Comparison of ENCODE assay signal across 8 mouse cellular contexts in genomic region chr2:32968024-32968614, GRCm38 (mm10). TPM values are rescaled to one million over a fixed set of nuclear protein-coding genes. Genes with fewer than 3 reads are reported as not detected.
DNase-seq lines count a peak whose midpoint lies in the region; ATAC-seq lines count a peak whose summit lies in the region.

No protein-coding gene starts in this region.

- no peak for DNase-seq in embryonic facial prominence, embryonic 11.5 days (ENCODE audit: low spot score)
- DNase-seq in retina, embryonic 14.5 days (ENCODE audit: low spot score) = no peak

- H3K9me3 ChIP-seq in intestine, embryonic 16.5 days (ENCODE audit: control insufficient read depth, low read length) = no peaks in the 10 kb centered on the region
- no peaks in the 10 kb centered on the region for H3K9me3 ChIP-seq in intestine, embryonic 15.5 days
- H3K9me3 ChIP-seq in embryonic facial prominence, embryonic 11.5 days (replicated peaks; ENCODE audit: control insufficient read depth, low read length) = no peaks in the 10 kb centered on the region
- no peaks in the 10 kb centered on the region for H3K9me3 ChIP-seq in hindbrain, embryonic 12.5 days (replicated peaks)
- no peaks in the 10 kb centered on the region for H3K9me3 ChIP-seq in midbrain, embryonic 15.5 days

- H3K4me1 ChIP-seq in intestine, embryonic 16.5 days (ENCODE audit: control insufficient read depth, insufficient read depth, low read length) = peaks cover 27% of the 10 kb centered on the region
- H3K4me1 ChIP-seq in intestine, embryonic 15.5 days (replicated peaks) = peaks cover 22% of the 10 kb centered on the region
- peaks cover 3% of the 10 kb centered on the region; the same call in 1 of the 2 replicates for H3K4me1 ChIP-seq in embryonic facial prominence, embryonic 11.5 days (ENCODE audit: control insufficient read depth, insufficient read depth, low read length)
- peaks cover 27% of the 10 kb centered on the region for H3K4me1 ChIP-seq in hindbrain, embryonic 12.5 days
- H3K4me1 ChIP-seq in midbrain, embryonic 15.5 days = peaks cover 29% of the 10 kb centered on the region

- peak overlapping the region; percentile 83 for H3K9ac ChIP-seq in intestine, embryonic 16.5 days (ENCODE audit: low read depth, low read length)
- H3K9ac ChIP-seq in intestine, embryonic 15.5 days = no peak overlapping the region
- no peak overlapping the region for H3K9ac ChIP-seq in embryonic facial prominence, embryonic 11.5 days (replicated peaks; ENCODE audit: low read length)
- H3K9ac ChIP-seq in hindbrain, embryonic 12.5 days = no peak overlapping the region; the same call in 1 of the 2 replicates
- peak overlapping the region; percentile 83; the same call in 1 of the 2 replicates for H3K9ac ChIP-seq in midbrain, embryonic 15.5 days

- 83% methylated on average over 9 of the region's 9 CpGs for WGBS in intestine, embryonic 16.5 days
- WGBS in intestine, embryonic 15.5 days = 85% methylated on average over 9 of the region's 9 CpGs
- WGBS in embryonic facial prominence, embryonic 11.5 days = 87% methylated on average over 9 of the region's 9 CpGs
- 90% methylated on average over 9 of the region's 9 CpGs for WGBS in hindbrain, embryonic 12.5 days
- WGBS in midbrain, embryonic 15.5 days = 88% methylated on average over 9 of the region's 9 CpGs

- peaks cover 17% of the 10 kb centered on the region for H3K36me3 ChIP-seq in intestine, embryonic 16.5 days (ENCODE audit: control insufficient read depth, insufficient read depth, low read length)
- H3K36me3 ChIP-seq in intestine, embryonic 15.5 days = peaks cover 17% of the 10 kb centered on the region
- H3K36me3 ChIP-seq in embryonic facial prominence, embryonic 11.5 days (replicated peaks; ENCODE audit: control insufficient read depth, insufficient read depth, low read depth, low read length) = peaks cover 9% of the 10 kb centered on the region
- peaks cover 19% of the 10 kb centered on the region for H3K36me3 ChIP-seq in hindbrain, embryonic 12.5 days
- H3K36me3 ChIP-seq in midbrain, embryonic 15.5 days (replicated peaks) = peaks cover 6% of the 10 kb centered on the region; the same call in 1 of the 2 replicates

- no peak for ATAC-seq in intestine, embryonic 16.5 days
- no peak for ATAC-seq in intestine, embryonic 15.5 days
- 0 out of 2 replicates have a peak, but pooled peaks have one; percentile 1 for ATAC-seq in embryonic facial prominence, embryonic 11.5 days (replicated peaks; ENCODE audit: insufficient number of reproducible peaks, low FRiP score, low TSS enrichment, low read depth)
- ATAC-seq in hindbrain, embryonic 12.5 days (ENCODE audit: low FRiP score) = no peak
- no peak for ATAC-seq in midbrain, embryonic 15.5 days (replicated peaks)
- ATAC-seq in megakaryocyte progenitor cell, adult 5-6 weeks (replicated peaks; ENCODE audit: poor library complexity) = no peak
- ATAC-seq in megakaryocyte-erythroid progenitor cell, adult 5-6 weeks (replicated peaks; ENCODE audit: low FRiP score, low TSS enrichment, poor library complexity, severe bottlenecking) = no peak

- peak overlapping the region; percentile 82; the same call in 1 of the 2 replicates for H3K4me2 ChIP-seq in intestine, embryonic 16.5 days (ENCODE audit: low read depth, low read length)
- no peak overlapping the region for H3K4me2 ChIP-seq in intestine, embryonic 15.5 days (replicated peaks)
- no peak overlapping the region; the same call in 1 of the 2 replicates for H3K4me2 ChIP-seq in embryonic facial prominence, embryonic 11.5 days (ENCODE audit: low read depth, low read length)
- H3K4me2 ChIP-seq in hindbrain, embryonic 12.5 days (replicated peaks) = peak overlapping the region; percentile 91; the same call in 1 of the 2 replicates
- H3K4me2 ChIP-seq in midbrain, embryonic 15.5 days = peak overlapping the region; percentile 82; the same call in 1 of the 2 replicates

- no peak overlapping the region for H3K4me3 ChIP-seq in intestine, embryonic 16.5 days (ENCODE audit: low read length)
- no peak overlapping the region for H3K4me3 ChIP-seq in intestine, embryonic 15.5 days (replicated peaks)
- H3K4me3 ChIP-seq in embryonic facial prominence, embryonic 11.5 days (ENCODE audit: low read depth, low read length) = no peak overlapping the region
- H3K4me3 ChIP-seq in hindbrain, embryonic 12.5 days = no peak overlapping the region
- H3K4me3 ChIP-seq in midbrain, embryonic 15.5 days = peak overlapping the region; percentile 65; the same call in 1 of the 2 replicates

- no peak overlapping the region for H3K27ac ChIP-seq in intestine, embryonic 16.5 days (ENCODE audit: low read length)
- H3K27ac ChIP-seq in intestine, embryonic 15.5 days = no peak overlapping the region
- H3K27ac ChIP-seq in embryonic facial prominence, embryonic 11.5 days (replicated peaks; ENCODE audit: low read depth, low read length) = no peak overlapping the region
- H3K27ac ChIP-seq in hindbrain, embryonic 12.5 days = no peak overlapping the region
- 0 out of 2 replicates have a peak overlapping the region, but pooled peaks have one; percentile 96 for H3K27ac ChIP-seq in midbrain, embryonic 15.5 days

- no peaks in the 10 kb centered on the region for H3K27me3 ChIP-seq in intestine, embryonic 16.5 days (replicated peaks; ENCODE audit: control insufficient read depth, insufficient read depth, low read length)
- H3K27me3 ChIP-seq in intestine, embryonic 15.5 days (replicated peaks) = no peaks in the 10 kb centered on the region
- H3K27me3 ChIP-seq in embryonic facial prominence, embryonic 11.5 days (ENCODE audit: control insufficient read depth, insufficient read depth, low read length) = no peaks in the 10 kb centered on the region
- no peaks in the 10 kb centered on the region for H3K27me3 ChIP-seq in hindbrain, embryonic 12.5 days
- no peaks in the 10 kb centered on the region for H3K27me3 ChIP-seq in midbrain, embryonic 15.5 days (replicated peaks)

RNA-seq across cellular contexts. Expression of gene Lrsam1, which starts 6.7 kb away (rescaled TPM):
- 6.8 and 7.8 TPM in 2 replicates for polyA plus RNA-seq in intestine, embryonic 16.5 days (2015; fragmentation: Nextera tagmentation; extraction: Ambion mirVana)
- polyA plus RNA-seq in intestine, embryonic 15.5 days (2015; fragmentation: Nextera tagmentation; extraction: Ambion mirVana) = 7.2 and 7.7 TPM in 2 replicates
- 5.2 and 6.5 TPM in 2 replicates for polyA plus RNA-seq in embryonic facial prominence, embryonic 11.5 days (2014; fragmentation: Nextera tagmentation; extraction: Ambion mirVana)
- 19.0 and 22.0 TPM in 2 replicates for polyA plus RNA-seq in hindbrain, embryonic 12.5 days (2016; fragmentation: Nextera tagmentation; extraction: Ambion mirVana)
- 22.8 and 24.2 TPM in 2 replicates for polyA plus RNA-seq in midbrain, embryonic 15.5 days (2015; fragmentation: Nextera tagmentation; extraction: Ambion mirVana)
- 2.9 and 3.0 TPM in 2 replicates for total RNA-seq in megakaryocyte progenitor cell, adult 5-6 weeks (2015)
- total RNA-seq in megakaryocyte progenitor cell, adult 5-6 weeks (2017) = 3.5 and 3.7 TPM in 2 replicates
- 5.1 and 12.6 TPM in 2 replicates for total RNA-seq in megakaryocyte-erythroid progenitor cell, adult 5-6 weeks (2014; fragmentation: Nextera tagmentation)
- 6.3 and 7.9 TPM in 2 replicates for total RNA-seq in megakaryocyte-erythroid progenitor cell, adult 5-6 weeks (2017)

RNA-seq across cellular contexts. Expression of gene Rpl12, which starts 6.8 kb away (rescaled TPM):
- 141 and 162 TPM in 2 replicates for polyA plus RNA-seq in intestine, embryonic 16.5 days (2015; fragmentation: Nextera tagmentation; extraction: Ambion mirVana)
- 185 and 190 TPM in 2 replicates for polyA plus RNA-seq in intestine, embryonic 15.5 days (2015; fragmentation: Nextera tagmentation; extraction: Ambion mirVana)
- polyA plus RNA-seq in embryonic facial prominence, embryonic 11.5 days (2014; fragmentation: Nextera tagmentation; extraction: Ambion mirVana) = 162 and 191 TPM in 2 replicates
- 101 and 114 TPM in 2 replicates for polyA plus RNA-seq in hindbrain, embryonic 12.5 days (2016; fragmentation: Nextera tagmentation; extraction: Ambion mirVana)
- 82.5 and 85.8 TPM in 2 replicates for polyA plus RNA-seq in midbrain, embryonic 15.5 days (2015; fragmentation: Nextera tagmentation; extraction: Ambion mirVana)
- total RNA-seq in megakaryocyte progenitor cell, adult 5-6 weeks (2015) = 2,719 and 2,750 TPM in 2 replicates
- 2,545 and 2,724 TPM in 2 replicates for total RNA-seq in megakaryocyte progenitor cell, adult 5-6 weeks (2017)
- 3,260 and 3,361 TPM in 2 replicates for total RNA-seq in megakaryocyte-erythroid progenitor cell, adult 5-6 weeks (2014; fragmentation: Nextera tagmentation)
- total RNA-seq in megakaryocyte-erythroid progenitor cell, adult 5-6 weeks (2017) = 3,030 and 3,103 TPM in 2 replicates

RNA-seq across cellular contexts. Expression of gene Slc2a8, which starts 13.8 kb away (rescaled TPM):
- polyA plus RNA-seq in intestine, embryonic 16.5 days (2015; fragmentation: Nextera tagmentation; extraction: Ambion mirVana) = 21.5 and 26.6 TPM in 2 replicates
- polyA plus RNA-seq in intestine, embryonic 15.5 days (2015; fragmentation: Nextera tagmentation; extraction: Ambion mirVana) = 16.8 and 19.3 TPM in 2 replicates
- polyA plus RNA-seq in embryonic facial prominence, embryonic 11.5 days (2014; fragmentation: Nextera tagmentation; extraction: Ambion mirVana) = 10.1 and 10.8 TPM in 2 replicates
- 22.4 and 23.9 TPM in 2 replicates for polyA plus RNA-seq in hindbrain, embryonic 12.5 days (2016; fragmentation: Nextera tagmentation; extraction: Ambion mirVana)
- polyA plus RNA-seq in midbrain, embryonic 15.5 days (2015; fragmentation: Nextera tagmentation; extraction: Ambion mirVana) = 22.4 and 24.5 TPM in 2 replicates
- 2.6 and 2.9 TPM in 2 replicates for total RNA-seq in megakaryocyte progenitor cell, adult 5-6 weeks (2015)
- 2.2 and 3.5 TPM in 2 replicates for total RNA-seq in megakaryocyte progenitor cell, adult 5-6 weeks (2017)
- 15.5 and 27.2 TPM in 2 replicates for total RNA-seq in megakaryocyte-erythroid progenitor cell, adult 5-6 weeks (2014; fragmentation: Nextera tagmentation)
- 3.4 and 4.8 TPM in 2 replicates for total RNA-seq in megakaryocyte-erythroid progenitor cell, adult 5-6 weeks (2017)

Comparison
In these comparisons a context has a peak if more than half of its experiments do, and no peak if none do; other contexts are left out.
1. H3K4me2 ChIP-seq: peak in intestine, embryonic 16.5 days (single experiment), hindbrain, embryonic 12.5 days (single experiment) and midbrain, embryonic 15.5 days (single experiment); none in intestine, embryonic 15.5 days (single experiment) and embryonic facial prominence, embryonic 11.5 days (single experiment).
2. H3K9ac ChIP-seq: peak in intestine, embryonic 16.5 days (single experiment) and midbrain, embryonic 15.5 days (single experiment); none in intestine, embryonic 15.5 days (single experiment), embryonic facial prominence, embryonic 11.5 days (single experiment) and hindbrain, embryonic 12.5 days (single experiment).